Comparison of ENCODE assay signal across 27 mouse cellular contexts in genomic region chr9:50537295-50537694, GRCm38 (mm10). TPM values are rescaled to one million over a fixed set of nuclear protein-coding genes. Genes with fewer than 3 reads are reported as not detected.
DNase-seq lines count a peak whose midpoint lies in the region; ATAC-seq and TF ChIP-seq lines count a peak whose summit lies in the region.
"Had no signal": no experiment of that assay in that cellular context is flagged by ENCODE, and none has a peak within 500 bp of the region (broad histone marks: within the 10 kb centered on the region; RNA-seq: fewer than 3 reads in every experiment).

No protein-coding gene starts in this region.

- WGBS in hindbrain, postnatal 0 days = 89% methylated on average over 4 of the region's 4 CpGs

- DNase-seq in spleen, postnatal 36 days (ENCODE audit: low spot score in 2 of 2) = peak; percentile 46 to 51
- DNase-seq in spleen, adult 12 weeks (ENCODE audit: low spot score) = no peak
- DNase-seq in Patski (ENCODE audit: low read depth, low spot score) = peak; percentile 55
- DNase-seq in hindbrain, postnatal 0 days (ENCODE audit: low spot score) = no peak
- DNase-seq in layer of hippocampus, adult 11-12 months (ENCODE audit: low spot score) = no peak
- no peak for DNase-seq in adrenal gland, adult 18-20 months (ENCODE audit: low spot score in 2 of 2)
- DNase-seq: adrenal gland, adult 8-10 months; cerebellum, postnatal 10 days; gastrocnemius, postnatal 14 days; kidney, adult 8-10 months; kidney, postnatal 25 days; lung, embryonic 14.5 days; lung, postnatal 36 days; right cerebral cortex, postnatal 4 days; thymus, postnatal 14 days had no signal

- no peak overlapping the region for H3K27ac ChIP-seq in hindbrain, postnatal 0 days
- H3K27ac ChIP-seq: embryonic facial prominence, embryonic 13.5 days; heart, embryonic 15.5 days; hindbrain, embryonic 10.5 days had no signal

- CTCF ChIA-PET in Patski (lab: Charles Lee) = interaction anchor here (1.6 to 1.9 kb wide), 2 partner anchors 9 to 30 kb away, joined by 4 to 9 read pairs; partner anchors contain the start of gene Pts

- H3K4me2 ChIP-seq in hindbrain, postnatal 0 days (ENCODE audit: low read depth, low read length) = no peak overlapping the region
- H3K4me2 ChIP-seq: embryonic facial prominence, embryonic 13.5 days; heart, embryonic 15.5 days; liver, embryonic 11.5 days; lung, embryonic 14.5 days; midbrain, embryonic 11.5 days had no signal

- no peaks in the 10 kb centered on the region for H3K4me1 ChIP-seq in hindbrain, postnatal 0 days (ENCODE audit: insufficient read depth, low read length)
- H3K4me1 ChIP-seq: embryonic facial prominence, embryonic 13.5 days; heart, embryonic 15.5 days; hindbrain, embryonic 10.5 days had no signal

- no peaks in the 10 kb centered on the region for H3K9me3 ChIP-seq in hindbrain, postnatal 0 days (ENCODE audit: low read length)
- H3K9me3 ChIP-seq: embryonic facial prominence, embryonic 13.5 days; heart, embryonic 15.5 days; hindbrain, embryonic 10.5 days had no signal

- POLR2A ChIA-PET in Patski (lab: Charles Lee) = no interaction called here

- no peaks in the 10 kb centered on the region for H3K27me3 ChIP-seq in Patski
- no peaks in the 10 kb centered on the region for H3K27me3 ChIP-seq in hindbrain, postnatal 0 days (ENCODE audit: insufficient read depth, low read length)
- H3K27me3 ChIP-seq: embryonic facial prominence, embryonic 13.5 days; heart, embryonic 15.5 days had no signal

- H3K36me3 ChIP-seq in hindbrain, postnatal 0 days (ENCODE audit: insufficient read depth, low read length) = no peaks in the 10 kb centered on the region
- H3K36me3 ChIP-seq: embryonic facial prominence, embryonic 13.5 days; heart, embryonic 15.5 days; hindbrain, embryonic 10.5 days had no signal

- in situ Hi-C loops in Patski (cut with MboI; ENCODE audit: low pct_unique_long_range_greater_than_20kb) = loop anchor here (5.0 kb wide), 1 partner anchor 60 kb away; no protein-coding TSS in a partner anchor

- no peak for TF ChIP-seq CTCF in Patski (IDR thresholded peaks at IDR 0.05)
- no peak for TF ChIP-seq CTCF in hindbrain, postnatal 0 days (IDR thresholded peaks at IDR 0.05; ENCODE audit: low read depth)

- no peak overlapping the region for H3K4me3 ChIP-seq in hindbrain, postnatal 0 days (ENCODE audit: low read length)
- H3K4me3 ChIP-seq: embryonic facial prominence, embryonic 13.5 days; heart, embryonic 15.5 days; hindbrain, embryonic 10.5 days had no signal

- peak; percentile 26 for ATAC-seq in Patski
- ATAC-seq in megakaryocyte progenitor cell, adult 5-6 weeks (replicated peaks; ENCODE audit: poor library complexity) = peak; percentile 27
- no peak for ATAC-seq in hindbrain, postnatal 0 days
- ATAC-seq: forebrain, embryonic 14.5 days; inflammation-experienced regulatory T-cells, adult 6 months had no signal

- H3K9ac ChIP-seq in hindbrain, postnatal 0 days (replicated peaks; ENCODE audit: low read length) = no peak overlapping the region
- H3K9ac ChIP-seq: embryonic facial prominence, embryonic 13.5 days; heart, embryonic 15.5 days; lung, embryonic 14.5 days had no signal

RNA-seq across cellular contexts. Expression of gene Pts, which starts 8.8 kb away (rescaled TPM):
- polyA plus RNA-seq in Patski (2021) = 65.9 TPM
- 107 and 121 TPM in 2 replicates for total RNA-seq in megakaryocyte progenitor cell, adult 5-6 weeks (2015)
- 54.6 and 63.6 TPM in 2 replicates for total RNA-seq in megakaryocyte progenitor cell, adult 5-6 weeks (2017)
- 65.7 and 86.8 TPM in 2 replicates for total RNA-seq in hindbrain, postnatal 0 days (2014; rRNA removed)
- polyA plus RNA-seq in hindbrain, postnatal 0 days (2015; fragmentation: Nextera tagmentation; extraction: Ambion mirVana) = 114 and 115 TPM in 2 replicates
- 10 to 100 TPM; 76.0 to 77.4 TPM for total RNA-seq in adrenal gland, adult 18-20 months (2021)

RNA-seq across cellular contexts. Expression of gene Il18, which starts 17.3 kb away (rescaled TPM):
- polyA plus RNA-seq in Patski (2021) = 3.6 TPM
- 2.9 and 5.0 TPM in 2 replicates for total RNA-seq in megakaryocyte progenitor cell, adult 5-6 weeks (2015)
- 0.37 and 1.5 TPM in 2 replicates for total RNA-seq in megakaryocyte progenitor cell, adult 5-6 weeks (2017)
- 17.2 and 21.7 TPM in 2 replicates for total RNA-seq in hindbrain, postnatal 0 days (2014; rRNA removed)
- 38.0 and 39.5 TPM in 2 replicates for polyA plus RNA-seq in hindbrain, postnatal 0 days (2015; fragmentation: Nextera tagmentation; extraction: Ambion mirVana)
- 1 to 10 TPM; 3.9 to 6.5 TPM for total RNA-seq in adrenal gland, adult 18-20 months (2021)

RNA-seq across cellular contexts. Expression of gene Bco2, which starts 17.7 kb away (rescaled TPM):
- polyA plus RNA-seq in Patski (2021) = 0.22 TPM
- 0.35 and 1.2 TPM in 2 replicates for total RNA-seq in megakaryocyte progenitor cell, adult 5-6 weeks (2015)
- total RNA-seq in megakaryocyte progenitor cell, adult 5-6 weeks (2017) = 0.21 and 0.61 TPM in 2 replicates
- total RNA-seq in hindbrain, postnatal 0 days (2014; rRNA removed) = 0.21 and 0.72 TPM in 2 replicates
- 0.48 and 0.64 TPM in 2 replicates for polyA plus RNA-seq in hindbrain, postnatal 0 days (2015; fragmentation: Nextera tagmentation; extraction: Ambion mirVana)
- total RNA-seq in adrenal gland, adult 18-20 months (2021) = 1 to 10 TPM; 4.6 to 4.7 TPM

RNA-seq across cellular contexts. Expression of gene Tex12, which starts 23.8 kb away (rescaled TPM):
- polyA plus RNA-seq in Patski (2021) = not detected
- total RNA-seq in megakaryocyte progenitor cell, adult 5-6 weeks (2015) = not detected in 2 replicates
- not detected in 2 replicates for total RNA-seq in megakaryocyte progenitor cell, adult 5-6 weeks (2017)
- not detected in 2 replicates for total RNA-seq in hindbrain, postnatal 0 days (2014; rRNA removed)
- polyA plus RNA-seq in hindbrain, postnatal 0 days (2015; fragmentation: Nextera tagmentation; extraction: Ambion mirVana) = 0.21 and 0.34 TPM in 2 replicates
- total RNA-seq in adrenal gland, adult 18-20 months (2021) = not detected
- total RNA-seq: adrenal gland, adult 8-10 months; gastrocnemius, postnatal 14 days; heart, adult 8-10 months; layer of hippocampus, postnatal 10 days had no signal
- polyA plus RNA-seq: brain, embryonic 14.5 days; embryonic facial prominence, embryonic 13.5 days; forebrain, embryonic 14.5 days; heart, embryonic 15.5 days; inflammation-experienced regulatory T-cells, adult 6 months; limb, embryonic 11.5 days; liver, embryonic 11.5 days; lung, embryonic 14.5 days had no signal

RNA-seq across cellular contexts. Expression of gene Plet1, which starts 43.0 kb away (rescaled TPM):
- polyA plus RNA-seq in Patski (2021) = 0.08 TPM
- total RNA-seq in megakaryocyte progenitor cell, adult 5-6 weeks (2015) = 0.35 TPM in 1 of 2 replicates, not detected in the other
- total RNA-seq in megakaryocyte progenitor cell, adult 5-6 weeks (2017) = 0.51 and 0.54 TPM in 2 replicates
- total RNA-seq in hindbrain, postnatal 0 days (2014; rRNA removed) = 0.37 TPM in 1 of 2 replicates, not detected in the other
- 0.86 and 1.0 TPM in 2 replicates for polyA plus RNA-seq in hindbrain, postnatal 0 days (2015; fragmentation: Nextera tagmentation; extraction: Ambion mirVana)
- under 1 TPM in 1 of 2 experiments, not detected in 1; 0.29 TPM for total RNA-seq in adrenal gland, adult 18-20 months (2021)
- total RNA-seq: gastrocnemius, postnatal 14 days had no signal
- polyA plus RNA-seq: inflammation-experienced regulatory T-cells, adult 6 months had no signal

Comparison
In these comparisons a context has a peak if more than half of its experiments do, and no peak if none do; other contexts are left out.
1. DNase-seq: peak in spleen, postnatal 36 days (2 of 2) and Patski (single experiment); none in spleen, adult 12 weeks (single experiment), hindbrain, postnatal 0 days (single experiment), layer of hippocampus, adult 11-12 months (single experiment) and adrenal gland, adult 18-20 months (0 of 2).